Mouse (Mus musculus) limb, embryonic 11.5 days (tissue): ENCODE results near the gene Prg4. TPM values are rescaled to one million over a fixed set of nuclear protein-coding genes. Genes with fewer than 3 reads are reported as not detected.

Experiments
- ATAC-seq: fragments of 200-750 bp; cut with Nextera tagmentation; 2 replicates; pipeline ENCODE4 v1.8.0; 2017; ENCODE audit warnings: low read depth; ENCODE audit not compliant: insufficient number of reproducible peaks, low FRiP score, low TSS enrichment
- DNase-seq: peaks from one replicate; pipeline ENCODE4 v3.0.0-alpha.2; 2015; ENCODE audit warnings: low spot score
- H3K27ac ChIP-seq: fragments of 300-500 bp; sonication (generic); replicated peaks from 2 replicates; pipeline ENCODE4 v1.5.1; 2014; ENCODE audit warnings: low read depth, mild to moderate bottlenecking, low read length
- H3K27me3 ChIP-seq: fragments of 300-500 bp; sonication (generic); 2 replicates; pipeline ENCODE4 v1.6.1; 2014; ENCODE audit warnings: mild to moderate bottlenecking, low read length, mixed read lengths; ENCODE audit not compliant: control insufficient read depth, insufficient read depth
- H3K36me3 ChIP-seq: fragments of 300-500 bp; sonication (generic); 2 replicates; pipeline ENCODE4 v1.6.1; 2014; ENCODE audit warnings: mild to moderate bottlenecking, low read length, moderate library complexity, mixed read lengths; ENCODE audit not compliant: control insufficient read depth, insufficient read depth
- H3K4me1 ChIP-seq: fragments of 300-500 bp; sonication (generic); 2 replicates; pipeline ENCODE4 v1.6.1; 2014; ENCODE audit warnings: low read length, mixed read lengths; ENCODE audit not compliant: control insufficient read depth, insufficient read depth
- H3K4me2 ChIP-seq: fragments of 300-500 bp; sonication (generic); 2 replicates; pipeline ENCODE4 v1.6.1; 2014; ENCODE audit warnings: low read depth, mild to moderate bottlenecking, moderate library complexity; ENCODE audit not compliant: severe bottlenecking
- H3K4me3 ChIP-seq: fragments of 300-500 bp; sonication (generic); 2 replicates; pipeline ENCODE4 v1.5.1; 2014; ENCODE audit warnings: low read depth, low read length
- H3K9ac ChIP-seq: fragments of 300-500 bp; sonication (generic); 2 replicates; pipeline ENCODE4 v1.6.1; 2014; ENCODE audit warnings: mild to moderate bottlenecking, low read length
- H3K9me3 ChIP-seq: fragments of 300-500 bp; sonication (generic); 2 replicates; pipeline ENCODE4 v1.6.1; 2016; ENCODE audit warnings: low read length; ENCODE audit not compliant: control insufficient read depth
- WGBS: fragments of 180-500 bp; shearing (Covaris S2); extraction: QIAGEN DNeasy Blood & Tissue Kit; methylation state at CpG from one replicate; pipeline ENCODE4 v1.1.7; 2014; 5-methylcytosine and 5-hydroxymethylcytosine counted together
- polyA plus RNA-seq: library from polyadenylated mRNA; unstranded; fragments of >200 nt; fragmentation: Nextera tagmentation; extraction: Ambion mirVana; gene quantifications from 2 replicates; pipeline ENCODE4 v1.2.1, GENCODE M21; 2014

Prg4 gene
- polyA plus RNA-seq, 1 experiment from 2014 or later: 1.0 TPM

DNA sequence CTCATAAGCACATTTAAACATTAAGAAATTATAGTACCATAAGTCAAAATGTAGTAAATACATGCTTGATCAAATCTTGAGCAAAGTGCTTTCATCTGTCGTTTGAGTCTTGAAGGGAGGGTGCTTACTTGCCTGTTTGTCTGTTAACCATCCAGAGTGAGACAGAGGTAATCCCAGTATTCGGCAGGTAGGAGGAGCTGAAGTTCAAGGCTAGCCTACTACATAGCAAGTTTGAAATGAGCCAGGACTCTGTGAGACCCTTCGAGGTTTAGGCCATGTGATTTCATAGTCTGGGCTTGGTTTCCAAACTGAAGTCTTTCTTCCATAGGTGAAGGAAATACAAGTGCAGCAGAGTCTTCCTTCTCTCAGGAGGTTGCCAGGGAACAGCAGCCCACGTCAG, 24.2 kb downstream of the Prg4 start:
- Histone ChIP-seq H3K4me3 (no peak overlapping the region), H3K9ac (no peak overlapping the region), H3K27ac (no peak overlapping the region), H3K27me3 (no peaks in the 10 kb centered on the region), H3K36me3 (peaks cover 19% of the 10 kb centered on the region; the same call in 1 of the 2 replicates), H3K9me3 (no peaks in the 10 kb centered on the region), H3K4me1 (no peaks in the 10 kb centered on the region), H3K4me2 (no peak overlapping the region)
- no peak for ATAC-seq
- 76% methylated on average over 4 of the region's 4 CpGs for WGBS
- no peak for DNase-seq

DNA sequence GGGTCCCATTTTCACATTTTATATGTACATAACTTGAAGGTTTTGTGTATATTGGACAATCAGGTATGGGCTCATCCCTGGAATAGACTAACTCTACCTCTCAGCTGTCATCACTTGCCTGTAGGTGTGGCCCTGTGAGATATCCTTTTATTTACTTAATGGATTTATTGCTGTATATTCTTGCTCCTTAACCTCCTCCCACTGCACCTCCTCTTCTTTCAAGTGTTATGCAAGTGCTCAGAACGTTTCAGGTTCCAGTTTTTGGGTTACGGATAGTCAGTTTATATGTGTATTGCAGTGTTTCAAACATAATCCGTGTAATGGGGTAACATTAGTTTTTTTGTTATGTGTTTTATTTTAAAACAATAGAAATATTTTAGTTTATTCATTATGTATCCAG, 27.3 kb downstream of the Prg4 start:
- WGBS: 91% methylated on average over 3 of the region's 3 CpGs

DNA sequence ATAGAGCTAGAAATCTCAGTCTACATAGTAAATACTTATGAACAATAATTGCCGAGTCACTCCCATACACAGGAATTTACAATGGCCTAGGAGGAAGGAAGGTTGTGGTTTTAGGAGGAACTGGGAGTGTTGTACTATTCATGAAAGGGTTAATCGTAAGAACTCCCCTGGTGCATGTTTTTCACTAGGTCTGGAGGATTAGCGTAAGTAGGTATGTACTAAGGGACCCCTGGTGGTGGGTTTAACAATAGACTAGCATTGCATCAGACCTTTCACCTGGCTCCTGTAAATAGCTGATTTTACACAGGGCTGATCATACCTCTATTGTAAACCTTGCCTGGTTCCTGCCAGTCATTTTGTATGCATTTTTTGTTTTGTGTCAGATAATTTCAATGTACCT, 39.7 kb downstream of the Prg4 start:
- H3K4me3 ChIP-seq: no peak overlapping the region
- H3K9me3 ChIP-seq: no peaks in the 10 kb centered on the region
- no peaks in the 10 kb centered on the region for H3K4me1 ChIP-seq
- 69% methylated on average over 3 of the region's 3 CpGs for WGBS
- DNase-seq (no peak), ATAC-seq (no peak)
- peaks cover 31% of the 10 kb centered on the region for H3K36me3 ChIP-seq
- no peak overlapping the region for H3K9ac ChIP-seq
- no peak overlapping the region for H3K27ac ChIP-seq
- H3K27me3 ChIP-seq: no peaks in the 10 kb centered on the region
- no peak overlapping the region for H3K4me2 ChIP-seq

More for the DNA sequence above, 27.3 kb downstream of the Prg4 start:
- ATAC-seq: no peak
- no peak for DNase-seq
- Histone ChIP-seq H3K9me3 (no peaks in the 10 kb centered on the region), H3K27ac (no peak overlapping the region), H3K9ac (no peak overlapping the region), H3K27me3 (no peaks in the 10 kb centered on the region), H3K4me3 (no peak overlapping the region), H3K4me2 (no peak overlapping the region), H3K36me3 (peaks cover 23% of the 10 kb centered on the region; the same call in 1 of the 2 replicates), H3K4me1 (no peaks in the 10 kb centered on the region)

DNA sequence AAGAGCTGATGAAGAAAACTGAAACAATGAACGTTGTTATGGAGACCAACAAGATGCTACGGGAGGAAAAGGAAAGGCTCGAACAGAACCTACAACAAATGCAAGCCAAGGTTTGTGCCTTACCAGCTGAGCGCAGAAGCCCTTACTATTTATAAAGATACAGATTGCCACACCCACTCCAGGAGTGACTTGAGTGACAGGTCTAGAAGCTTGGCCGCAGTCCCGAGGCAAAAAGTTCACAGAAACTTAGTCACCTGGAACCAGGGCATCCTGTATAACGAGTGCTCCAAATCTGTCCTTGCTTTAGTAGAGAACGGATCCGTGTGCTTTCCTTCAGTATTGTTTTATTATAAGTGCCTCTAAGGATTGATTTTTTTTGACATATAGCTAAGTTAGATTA, 40.3 kb downstream of the Prg4 start:
- H3K4me2 ChIP-seq: no peak overlapping the region
- WGBS: 93% methylated on average over 9 of the region's 9 CpGs
- no peak for ATAC-seq
- DNase-seq: no peak
- no peaks in the 10 kb centered on the region for H3K27me3 ChIP-seq
- H3K9ac ChIP-seq: no peak overlapping the region
- no peak overlapping the region for H3K27ac ChIP-seq
- peaks cover 28% of the 10 kb centered on the region for H3K36me3 ChIP-seq
- no peaks in the 10 kb centered on the region for H3K9me3 ChIP-seq
- H3K4me3 ChIP-seq: no peak overlapping the region
- H3K4me1 ChIP-seq: no peaks in the 10 kb centered on the region

DNA sequence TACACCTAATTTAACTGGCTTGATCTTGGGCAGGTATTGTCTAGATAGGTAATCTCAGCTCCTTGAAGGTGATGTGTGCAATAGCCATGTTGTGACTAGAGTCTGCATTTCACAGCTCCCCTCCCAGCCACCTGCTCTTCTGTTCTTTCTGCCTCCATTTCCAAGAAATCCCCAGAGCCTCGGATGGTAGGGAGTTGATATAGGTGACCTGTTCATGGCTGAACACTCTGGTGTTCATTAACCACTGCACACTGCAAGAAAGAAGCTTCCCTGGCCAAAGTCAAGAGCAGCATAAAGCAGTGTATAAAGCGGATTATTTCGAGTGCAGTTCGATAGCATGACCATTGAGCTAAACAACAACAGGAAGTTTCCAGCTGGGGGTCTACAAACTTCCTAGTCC, 47.5 kb downstream of the Prg4 start:
- Histone ChIP-seq H3K4me3 (no peak overlapping the region), H3K27me3 (no peaks in the 10 kb centered on the region), H3K4me1 (no peaks in the 10 kb centered on the region), H3K27ac (no peak overlapping the region), H3K36me3 (peaks cover 30% of the 10 kb centered on the region), H3K9ac (no peak overlapping the region), H3K4me2 (no peak overlapping the region), H3K9me3 (no peaks in the 10 kb centered on the region)
- DNase-seq: no peak
- no peak for ATAC-seq
- WGBS: 92% methylated on average over 4 of the region's 4 CpGs

DNA sequence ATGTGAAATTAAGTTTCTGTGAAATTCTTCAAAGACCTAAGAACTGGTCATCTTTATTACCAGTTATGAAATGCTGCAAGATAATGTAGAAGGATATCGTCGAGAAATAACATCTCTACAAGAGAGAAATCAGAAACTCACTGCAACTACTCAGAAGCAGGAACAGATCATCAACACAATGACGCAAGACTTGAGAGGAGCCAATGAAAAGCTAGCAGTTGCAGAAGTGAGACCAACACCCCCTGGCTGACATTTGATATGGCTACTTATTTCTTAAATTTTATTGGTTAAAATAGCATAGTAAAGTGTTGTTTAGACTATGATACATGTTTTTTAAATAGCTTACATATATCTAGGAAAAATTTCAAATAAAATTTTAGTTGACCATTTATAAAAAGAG, 50.0 kb downstream of the Prg4 start:
- DNase-seq (no peak), ATAC-seq (no peak)
- no peaks in the 10 kb centered on the region for H3K27me3 ChIP-seq
- no peak overlapping the region for H3K4me3 ChIP-seq
- H3K4me2 ChIP-seq: no peak overlapping the region
- H3K4me1 ChIP-seq: no peaks in the 10 kb centered on the region
- H3K27ac ChIP-seq: no peak overlapping the region
- WGBS: 95% methylated on average over 3 of the region's 3 CpGs
- no peak overlapping the region for H3K9ac ChIP-seq
- H3K9me3 ChIP-seq: no peaks in the 10 kb centered on the region
- peaks cover 22% of the 10 kb centered on the region; the same call in 1 of the 2 replicates for H3K36me3 ChIP-seq

DNA sequence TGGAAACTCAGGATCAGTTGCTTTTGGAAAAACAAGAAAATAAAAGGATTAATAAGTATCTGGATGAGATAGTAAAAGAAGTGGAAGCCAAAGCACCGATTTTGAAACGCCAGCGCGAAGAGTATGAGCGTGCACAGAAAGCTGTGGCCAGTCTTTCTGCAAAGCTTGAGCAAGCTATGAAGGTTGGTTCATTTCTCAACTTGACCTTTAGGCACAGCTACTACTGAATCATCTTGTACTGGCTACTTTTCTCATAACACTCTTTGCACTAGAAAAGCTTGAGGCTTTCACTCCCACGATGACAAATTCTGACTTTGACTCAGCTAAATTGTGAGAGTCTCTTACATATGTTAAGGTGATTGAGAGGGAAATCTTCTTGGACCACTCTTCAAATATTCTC, 56.0 kb downstream of the Prg4 start:
- Histone ChIP-seq H3K4me1 (no peaks in the 10 kb centered on the region), H3K27me3 (no peaks in the 10 kb centered on the region), H3K4me3 (no peak overlapping the region), H3K36me3 (peaks cover 11% of the 10 kb centered on the region; the same call in 1 of the 2 replicates), H3K27ac (no peak overlapping the region), H3K9ac (no peak overlapping the region), H3K4me2 (no peak overlapping the region), H3K9me3 (no peaks in the 10 kb centered on the region)
- DNase-seq (no peak), ATAC-seq (no peak)
- WGBS: 98% methylated on average over 6 of the region's 6 CpGs

DNA sequence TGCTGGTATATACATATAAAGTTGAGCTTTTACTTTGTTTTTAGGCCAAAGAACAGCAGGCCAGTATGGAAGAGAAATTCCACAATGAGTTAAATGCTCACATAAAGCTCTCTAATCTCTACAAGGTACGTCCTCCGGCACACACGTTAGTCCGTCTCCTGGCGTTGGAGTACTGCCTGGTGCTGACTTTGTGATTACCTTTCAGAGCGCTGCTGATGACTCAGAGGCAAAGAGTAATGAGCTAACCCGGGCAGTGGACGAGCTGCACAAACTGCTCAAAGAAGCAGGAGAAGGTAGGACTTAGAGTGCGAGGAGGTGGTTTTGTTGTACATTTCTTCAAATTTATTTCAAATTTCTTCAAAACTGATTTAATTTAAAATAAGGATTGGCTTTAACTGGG, 58.7 kb downstream of the Prg4 start:
- no peak for ATAC-seq
- 91% methylated on average over 9 of the region's 9 CpGs for WGBS
- no peak overlapping the region for H3K4me2 ChIP-seq
- no peaks in the 10 kb centered on the region for H3K9me3 ChIP-seq
- peaks cover 6% of the 10 kb centered on the region; the same call in 1 of the 2 replicates for H3K36me3 ChIP-seq
- DNase-seq: no peak
- no peaks in the 10 kb centered on the region for H3K27me3 ChIP-seq
- H3K4me1 ChIP-seq: no peaks in the 10 kb centered on the region
- H3K27ac ChIP-seq: no peak overlapping the region
- H3K9ac ChIP-seq: no peak overlapping the region
- no peak overlapping the region for H3K4me3 ChIP-seq

DNA sequence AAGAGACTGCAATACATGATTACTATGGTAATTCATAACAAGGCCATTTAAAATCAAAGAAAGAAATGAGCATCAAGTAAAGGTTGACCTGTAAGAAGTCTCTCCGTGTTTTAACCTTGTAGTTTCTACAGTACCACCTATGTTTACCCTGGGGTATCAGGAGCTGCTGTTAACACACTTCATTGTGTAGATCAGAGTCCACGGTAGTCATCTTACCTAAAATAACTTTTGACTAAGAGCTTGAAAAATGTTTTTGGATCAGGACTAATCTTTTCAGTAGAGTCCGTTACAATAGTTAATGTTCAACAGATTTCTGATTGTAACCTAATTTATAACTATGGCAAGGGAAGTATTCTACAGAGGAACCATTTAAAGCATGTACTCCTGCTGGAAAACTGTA, 61.4 kb downstream of the Prg4 start:
- WGBS: 98% methylated on average over 3 of the region's 3 CpGs
- no peaks in the 10 kb centered on the region for H3K27me3 ChIP-seq

More for the DNA sequence above, 61.4 kb downstream of the Prg4 start:
- Histone ChIP-seq H3K9me3 (no peaks in the 10 kb centered on the region), H3K36me3 (peaks cover 5% of the 10 kb centered on the region; the same call in 1 of the 2 replicates), H3K4me1 (no peaks in the 10 kb centered on the region), H3K4me3 (no peak overlapping the region), H3K4me2 (no peak overlapping the region), H3K27ac (no peak overlapping the region), H3K9ac (no peak overlapping the region)
- DNase-seq: no peak
- ATAC-seq: no peak
